Mouse (Mus musculus) E14TG2a.4 (cell line): ENCODE data around the gene 4931428L18Rik.

Experiments used
- CTCF ChIP-seq: conservative IDR thresholded peaks from 2 replicates; pipeline ENCODE4 v1.5.1; 2014; ENCODE audit warnings: low read length
- NANOG ChIP-seq: IDR thresholded peaks from 2 replicates; pipeline ENCODE4 v1.6.1; 2014; ENCODE audit warnings: borderline replicate concordance, low read length, mixed read lengths
- POU5F1 ChIP-seq: IDR thresholded peaks from 2 replicates; pipeline ENCODE4 v1.6.1; 2014; ENCODE audit warnings: low read length, borderline replicate concordance

- TF ChIP-seq CTCF (peak; percentile 21; the same call in 1 of the 2 replicates), NANOG (no peak), POU5F1 (no peak)
Measured at GRCm38 (mm10) chr1:30948361-30948949, 274.0 kb downstream of the 4931428L18Rik start.
